Mouse (Mus musculus) liver, postnatal 0 days (tissue): Measurements from ENCODE around the gene Isoc2b.

Experiments used
- CTCF ChIP-seq: sonication (generic); IDR thresholded peaks from 2 replicates; pipeline ENCODE4 v1.5.1; 2016; ENCODE audit warnings: antibody characterized with exemption, low read depth
- EP300 ChIP-seq: IDR thresholded peaks from 2 replicates; pipeline ENCODE4 v1.6.1; 2016; ENCODE audit warnings: antibody characterized with exemption, low read depth, mild to moderate bottlenecking

- TF ChIP-seq CTCF (no peak), EP300 (no peak)
These were observed 42.2 kb upstream of the Isoc2b start for GRCm38 (mm10) chr7:4912248-4912647.
